Mouse (Mus musculus) R1 (cell line): Measurements from ENCODE around the gene Gm11007.
"Not testable (repeated sequence)": the region's sequence is repeated elsewhere in the genome, so short reads cannot be mapped to it uniquely, and the experiment has no call there.

ENCODE experiments used
- DNase-seq: peaks from one replicate; pipeline ENCODE4 v3.0.0-alpha.2; 2018; ENCODE audit warnings: low read depth, low spot score

The Gm11007 gene

DNA sequence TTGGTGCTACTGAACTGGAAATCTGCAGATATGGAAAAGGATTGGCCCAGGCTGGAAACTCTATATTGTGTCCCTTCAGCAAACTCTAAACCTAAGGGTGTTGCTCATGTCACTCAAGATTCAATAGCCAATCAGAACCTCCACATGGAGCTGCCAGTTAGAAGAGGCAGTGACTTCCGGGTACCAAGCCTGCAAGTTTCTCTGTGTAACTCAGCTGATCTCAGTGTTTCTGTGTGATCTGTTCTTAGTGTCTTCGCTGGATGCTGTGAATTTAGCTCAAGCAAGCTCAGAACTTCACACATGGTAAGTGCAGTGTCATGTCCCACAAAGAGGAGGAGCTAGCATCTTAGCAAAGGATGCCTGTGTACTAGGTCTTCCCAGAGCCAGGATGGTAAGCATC lies at the start of gene Gm11007:
Gene Gm11007, plus strand, starts transcription at position 301 of the 400 bp plus-strand sequence.
- DNase-seq = not testable (repeated sequence)
